Mouse (Mus musculus) kidney, embryonic 15.5 days (tissue): Measurements from ENCODE around the gene Slc22a22. TPM values are rescaled to one million over a fixed set of nuclear protein-coding genes. Genes with fewer than 3 reads are reported as not detected.
"Not testable (repeated sequence)": the region's sequence is repeated elsewhere in the genome, so short reads cannot be mapped to it uniquely, and the experiment has no call there.

Experiments used
- ATAC-seq: fragments of 200-750 bp; cut with Nextera tagmentation; replicated peaks from 2 replicates; pipeline ENCODE4 v1.8.0; 2017; ENCODE audit warnings: moderate TSS enrichment; ENCODE audit not compliant: low FRiP score
- H3K27ac ChIP-seq: fragments of 300-500 bp; sonication (generic); 2 replicates; pipeline ENCODE4 v1.5.1; 2015; ENCODE audit warnings: mild to moderate bottlenecking, inconsistent platforms
- H3K27me3 ChIP-seq: fragments of 300-500 bp; sonication (generic); 2 replicates; pipeline ENCODE4 v1.6.1; 2015; ENCODE audit warnings: inconsistent platforms
- H3K36me3 ChIP-seq: fragments of 300-500 bp; sonication (generic); 2 replicates; pipeline ENCODE4 v1.6.1; 2015; ENCODE audit warnings: inconsistent platforms
- H3K4me1 ChIP-seq: fragments of 300-500 bp; sonication (generic); 2 replicates; pipeline ENCODE4 v1.6.1; 2015; ENCODE audit warnings: inconsistent platforms
- H3K4me2 ChIP-seq: fragments of 300-500 bp; sonication (generic); 2 replicates; pipeline ENCODE4 v1.6.1; 2015; ENCODE audit warnings: moderate library complexity, mild to moderate bottlenecking, inconsistent platforms
- H3K4me3 ChIP-seq: fragments of 300-500 bp; sonication (generic); replicated peaks from 2 replicates; pipeline ENCODE4 v1.5.1; 2015; ENCODE audit warnings: mild to moderate bottlenecking, inconsistent platforms
- H3K9ac ChIP-seq: fragments of 300-500 bp; sonication (generic); 2 replicates; pipeline ENCODE4 v1.6.1; 2015; ENCODE audit warnings: mild to moderate bottlenecking, inconsistent platforms
- H3K9me3 ChIP-seq: fragments of 300-500 bp; sonication (generic); replicated peaks from 2 replicates; pipeline ENCODE4 v1.6.1; 2016; ENCODE audit warnings: inconsistent platforms
- WGBS: fragments of 180-500 bp; shearing (Covaris S2); methylation state at CpG from one replicate; pipeline ENCODE4 v1.1.7; 2015; ENCODE audit warnings: mixed read lengths; 5-methylcytosine and 5-hydroxymethylcytosine counted together
- polyA plus RNA-seq: library from polyadenylated mRNA; unstranded; fragments of >200 nt; fragmentation: Nextera tagmentation; extraction: Ambion mirVana; gene quantifications from 2 replicates; pipeline ENCODE4 v1.2.1, GENCODE M21; 2015

Gene Slc22a22
- polyA plus RNA-seq, 1 experiment from 2014 or later: 2.0 TPM

GRCm38 (mm10) chr15:57340499-57340898 is 136.9 kb downstream of the Slc22a22 start:
- ATAC-seq: no peak
- 53% methylated on average over 3 of the region's 3 CpGs for WGBS
- H3K4me1 ChIP-seq: no peaks in the 10 kb centered on the region

GRCm38 (mm10) chr15:57331326-57331725 is 146.1 kb downstream of the Slc22a22 start:
- 77% methylated on average over 2 of the region's 2 CpGs for WGBS
- ATAC-seq: no peak
- Histone ChIP-seq H3K4me1 (no peaks in the 10 kb centered on the region), H3K36me3 (no peaks in the 10 kb centered on the region), H3K4me3 (no peak overlapping the region), H3K27ac (no peak overlapping the region), H3K4me2 (no peak overlapping the region), H3K9me3 (no peaks in the 10 kb centered on the region), H3K9ac (no peak overlapping the region), H3K27me3 (no peaks in the 10 kb centered on the region)

More at GRCm38 (mm10) chr15:57340499-57340898, 136.9 kb downstream of the Slc22a22 start:
- Histone ChIP-seq H3K27me3 (no peaks in the 10 kb centered on the region), H3K36me3 (no peaks in the 10 kb centered on the region), H3K4me2 (no peak overlapping the region), H3K4me3 (no peak overlapping the region), H3K9me3 (no peaks in the 10 kb centered on the region), H3K9ac (no peak overlapping the region), H3K27ac (no peak overlapping the region)

- Histone ChIP-seq H3K27ac (no peak overlapping the region), H3K4me1 (no peaks in the 10 kb centered on the region), H3K4me3 (no peak overlapping the region), H3K4me2 (no peak overlapping the region), H3K36me3 (no peaks in the 10 kb centered on the region), H3K9me3 (no peaks in the 10 kb centered on the region), H3K27me3 (no peaks in the 10 kb centered on the region), H3K9ac (no peak overlapping the region)
- WGBS: 79% methylated on average over 2 of the region's 2 CpGs
- ATAC-seq: no peak
Measured at GRCm38 (mm10) chr15:57318001-57318400, 159.4 kb downstream of the Slc22a22 start.

GRCm38 (mm10) chr15:57316486-57316885 is 160.9 kb downstream of the Slc22a22 start:
- no peaks in the 10 kb centered on the region for H3K4me1 ChIP-seq
- H3K4me2 ChIP-seq: no peak overlapping the region
- H3K27ac ChIP-seq: no peak overlapping the region
- H3K36me3 ChIP-seq: no peaks in the 10 kb centered on the region
- no peak for ATAC-seq
- H3K9me3 ChIP-seq: no peaks in the 10 kb centered on the region
- H3K27me3 ChIP-seq: no peaks in the 10 kb centered on the region
- H3K9ac ChIP-seq: no peak overlapping the region
- H3K4me3 ChIP-seq: no peak overlapping the region
- WGBS: 89% methylated on average over 2 of the region's 2 CpGs

- Histone ChIP-seq H3K27ac (no peak overlapping the region), H3K27me3 (no peaks in the 10 kb centered on the region), H3K36me3 (no peaks in the 10 kb centered on the region), H3K9me3 (no peaks in the 10 kb centered on the region), H3K4me3 (no peak overlapping the region), H3K4me2 (no peak overlapping the region), H3K4me1 (no peaks in the 10 kb centered on the region), H3K9ac (no peak overlapping the region)
- WGBS: 76% methylated on average over 1 of the region's 1 CpGs
- ATAC-seq: no peak
Measured at GRCm38 (mm10) chr15:57302710-57303109, 174.7 kb downstream of the Slc22a22 start.

- ATAC-seq: no peak
- no peaks in the 10 kb centered on the region for H3K9me3 ChIP-seq
- no peaks in the 10 kb centered on the region for H3K4me1 ChIP-seq
- H3K9ac ChIP-seq: no peak overlapping the region
- H3K27ac ChIP-seq: no peak overlapping the region
- no peak overlapping the region for H3K4me3 ChIP-seq
- no peaks in the 10 kb centered on the region for H3K36me3 ChIP-seq
- 66% methylated on average over 1 of the region's 1 CpGs for WGBS
- H3K27me3 ChIP-seq: no peaks in the 10 kb centered on the region
- no peak overlapping the region for H3K4me2 ChIP-seq
Measured at GRCm38 (mm10) chr15:57278505-57278904, 198.9 kb downstream of the Slc22a22 start.

- H3K27me3 ChIP-seq: no peaks in the 10 kb centered on the region
Measured at GRCm38 (mm10) chr15:57276411-57276810, 201.0 kb downstream of the Slc22a22 start.

GRCm38 (mm10) chr15:57240061-57240460 is 237.4 kb downstream of the Slc22a22 start:
- not testable (repeated sequence) for H3K27me3 ChIP-seq, H3K36me3 ChIP-seq, H3K4me2 ChIP-seq, H3K4me1 ChIP-seq, H3K27ac ChIP-seq, H3K9ac ChIP-seq, H3K9me3 ChIP-seq, H3K4me3 ChIP-seq, ATAC-seq
- 95% methylated on average over 1 of the region's 1 CpGs for WGBS

More at GRCm38 (mm10) chr15:57276411-57276810, 201.0 kb downstream of the Slc22a22 start:
- no peak for ATAC-seq
- Histone ChIP-seq H3K4me2 (no peak overlapping the region), H3K36me3 (no peaks in the 10 kb centered on the region), H3K27ac (no peak overlapping the region), H3K9me3 (no peaks in the 10 kb centered on the region), H3K4me3 (no peak overlapping the region), H3K4me1 (no peaks in the 10 kb centered on the region), H3K9ac (no peak overlapping the region)

- no peaks in the 10 kb centered on the region for H3K27me3 ChIP-seq
- no peak overlapping the region for H3K9ac ChIP-seq
- H3K4me2 ChIP-seq: no peak overlapping the region
- no peak overlapping the region for H3K27ac ChIP-seq
- H3K4me3 ChIP-seq: no peak overlapping the region
- no peak for ATAC-seq
- no peaks in the 10 kb centered on the region for H3K9me3 ChIP-seq
- H3K4me1 ChIP-seq: no peaks in the 10 kb centered on the region
- H3K36me3 ChIP-seq: no peaks in the 10 kb centered on the region
Measured at GRCm38 (mm10) chr15:57230439-57230838, 247.0 kb downstream of the Slc22a22 start.

GRCm38 (mm10) chr15:57205315-57205714 is 272.1 kb downstream of the Slc22a22 start:
- H3K4me3 ChIP-seq: no peak overlapping the region
- H3K9ac ChIP-seq: no peak overlapping the region
- no peaks in the 10 kb centered on the region for H3K9me3 ChIP-seq
- ATAC-seq: no peak
- H3K27ac ChIP-seq: no peak overlapping the region
- no peaks in the 10 kb centered on the region for H3K27me3 ChIP-seq
- WGBS: 57% methylated on average over 3 of the region's 3 CpGs
- no peak overlapping the region for H3K4me2 ChIP-seq
- H3K36me3 ChIP-seq: no peaks in the 10 kb centered on the region
- no peaks in the 10 kb centered on the region for H3K4me1 ChIP-seq

- no peak overlapping the region for H3K9ac ChIP-seq
- H3K4me3 ChIP-seq: no peak overlapping the region
- no peak overlapping the region for H3K27ac ChIP-seq
- no peaks in the 10 kb centered on the region for H3K9me3 ChIP-seq
- no peaks in the 10 kb centered on the region for H3K27me3 ChIP-seq
- no peak overlapping the region for H3K4me2 ChIP-seq
- H3K36me3 ChIP-seq: no peaks in the 10 kb centered on the region
- no peak for ATAC-seq
- H3K4me1 ChIP-seq: no peaks in the 10 kb centered on the region
Measured at GRCm38 (mm10) chr15:57204444-57204930, 272.9 kb downstream of the Slc22a22 start.
